Mouse (Mus musculus) forebrain, embryonic 12.5 days (tissue): Measurements from ENCODE around the gene Ppp1r15b. TPM values are rescaled to one million over a fixed set of nuclear protein-coding genes. Genes with fewer than 3 reads are reported as not detected.

Source experiments
- ATAC-seq: fragments of 200-750 bp; cut with Nextera tagmentation; 2 replicates; pipeline ENCODE4 v1.8.0; 2017; ENCODE audit warnings: moderate TSS enrichment; ENCODE audit not compliant: low FRiP score
- H3K27ac ChIP-seq: fragments of 300-500 bp; sonication (generic); 2 replicates; pipeline ENCODE4 v1.5.1; 2016; ENCODE audit warnings: mild to moderate bottlenecking
- H3K27me3 ChIP-seq: fragments of 300-500 bp; sonication (generic); 2 replicates; pipeline ENCODE4 v1.6.1; 2016; ENCODE audit warnings: mild to moderate bottlenecking
- H3K36me3 ChIP-seq: fragments of 300-500 bp; sonication (generic); replicated peaks from 2 replicates; pipeline ENCODE4 v1.6.1; 2016; ENCODE audit warnings: mild to moderate bottlenecking
- H3K4me1 ChIP-seq: fragments of 300-500 bp; sonication (generic); 2 replicates; pipeline ENCODE4 v1.6.1; 2016
- H3K4me2 ChIP-seq: fragments of 300-500 bp; sonication (generic); 2 replicates; pipeline ENCODE4 v1.6.1; 2016; ENCODE audit warnings: mild to moderate bottlenecking, moderate library complexity
- H3K4me3 ChIP-seq: fragments of 300-500 bp; sonication (generic); replicated peaks from 2 replicates; pipeline ENCODE4 v1.5.1; 2016; ENCODE audit warnings: mild to moderate bottlenecking
- H3K9ac ChIP-seq: fragments of 300-500 bp; sonication (generic); 2 replicates; pipeline ENCODE4 v1.6.1; 2016; ENCODE audit warnings: mild to moderate bottlenecking
- H3K9me3 ChIP-seq: fragments of 300-500 bp; sonication (generic); 2 replicates; pipeline ENCODE4 v1.6.1; 2016
- WGBS: fragments of 180-500 bp; shearing (Covaris S2); methylation state at CpG from one replicate; pipeline ENCODE4 v1.1.7; 2016; 5-methylcytosine and 5-hydroxymethylcytosine counted together
- polyA plus RNA-seq: library from polyadenylated mRNA; unstranded; fragments of >200 nt; fragmentation: Nextera tagmentation; extraction: Ambion mirVana; gene quantifications from 2 replicates; pipeline ENCODE4 v1.2.1, GENCODE M21; 2016

The Ppp1r15b gene
- polyA plus RNA-seq, 1 experiment from 2014 or later = 58.3 TPM

DNA sequence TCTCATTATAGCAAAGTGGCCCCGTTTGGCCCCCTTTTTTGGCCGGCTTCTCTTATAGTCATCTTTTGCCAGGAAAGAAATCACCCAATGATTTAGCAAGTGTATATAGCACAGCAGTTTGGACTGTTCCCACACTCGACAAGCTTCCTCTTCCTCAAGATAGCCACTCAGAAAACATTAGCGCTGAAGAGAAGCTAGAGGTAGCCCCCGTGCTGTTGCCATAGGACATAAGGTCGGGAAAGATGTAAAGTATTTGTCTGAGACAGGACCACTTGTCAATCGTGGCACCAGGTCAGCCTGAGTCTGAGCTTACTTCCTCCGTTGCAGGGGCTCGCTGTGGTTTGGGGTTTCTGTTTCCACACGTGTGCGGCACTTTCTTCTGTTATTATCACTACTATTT, 34.2 kb downstream of the Ppp1r15b start:
- H3K9ac ChIP-seq = no peak overlapping the region
- no peaks in the 10 kb centered on the region for H3K9me3 ChIP-seq
- H3K4me3 ChIP-seq = no peak overlapping the region
- no peak for ATAC-seq
- H3K4me1 ChIP-seq = peaks cover 26% of the 10 kb centered on the region
- H3K4me2 ChIP-seq = peak overlapping the region; percentile 96
- H3K27ac ChIP-seq = no peak overlapping the region
- WGBS = 39% methylated on average over 11 of the region's 11 CpGs
- H3K36me3 ChIP-seq = no peaks in the 10 kb centered on the region
- H3K27me3 ChIP-seq = peaks cover 81% of the 10 kb centered on the region

- H3K27ac ChIP-seq = no peak overlapping the region
These were observed 37.5 kb downstream of the Ppp1r15b start for GRCm38 (mm10) chr1:133168318-133169060.

GRCm38 (mm10) chr1:133170196-133170595, 39.3 kb downstream of the Ppp1r15b start:
- Histone ChIP-seq H3K27me3 (peaks cover 50% of the 10 kb centered on the region), H3K4me3 (no peak overlapping the region), H3K9me3 (no peaks in the 10 kb centered on the region), H3K4me2 (no peak overlapping the region), H3K4me1 (peaks cover 8% of the 10 kb centered on the region), H3K9ac (no peak overlapping the region), H3K36me3 (no peaks in the 10 kb centered on the region), H3K27ac (no peak overlapping the region)
- 75% methylated on average over 8 of the region's 8 CpGs for WGBS
- no peak for ATAC-seq

More at GRCm38 (mm10) chr1:133168318-133169060, 37.5 kb downstream of the Ppp1r15b start:
- Histone ChIP-seq H3K4me1 (peaks cover 24% of the 10 kb centered on the region), H3K4me2 (peak overlapping the region; percentile 6), H3K36me3 (no peaks in the 10 kb centered on the region), H3K4me3 (no peak overlapping the region), H3K9me3 (no peaks in the 10 kb centered on the region), H3K27me3 (peaks cover 67% of the 10 kb centered on the region), H3K9ac (no peak overlapping the region)
- no peak for ATAC-seq
- WGBS = 46% methylated on average over 19 of the region's 19 CpGs

DNA sequence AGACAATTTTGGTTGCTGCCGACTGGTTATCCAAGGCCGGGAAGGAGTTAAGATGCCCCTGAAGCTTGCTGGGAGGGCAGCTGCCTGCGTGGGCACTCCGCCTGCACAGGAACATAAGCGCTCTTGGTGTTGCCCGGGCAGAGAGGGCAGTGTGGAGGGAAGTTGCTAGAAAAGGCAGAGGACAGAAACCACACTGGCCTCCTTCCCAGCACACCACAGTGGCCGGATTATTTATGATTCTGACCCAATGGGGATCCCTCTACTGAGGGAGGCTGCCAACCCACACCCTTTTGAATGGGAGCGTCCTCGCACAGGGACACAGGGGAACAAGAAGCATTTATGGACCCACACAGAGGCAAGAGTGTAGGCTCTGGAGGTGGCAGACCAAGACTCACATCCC, 40.4 kb downstream of the Ppp1r15b start:
- no peak overlapping the region for H3K4me3 ChIP-seq
- H3K27me3 ChIP-seq = peaks cover 48% of the 10 kb centered on the region
- no peak for ATAC-seq
- no peaks in the 10 kb centered on the region for H3K36me3 ChIP-seq
- H3K4me1 ChIP-seq = peaks cover 8% of the 10 kb centered on the region
- no peak overlapping the region for H3K4me2 ChIP-seq
- H3K9ac ChIP-seq = no peak overlapping the region
- no peak overlapping the region for H3K27ac ChIP-seq
- no peaks in the 10 kb centered on the region for H3K9me3 ChIP-seq
- 87% methylated on average over 9 of the region's 9 CpGs for WGBS

GRCm38 (mm10) chr1:133175150-133175549, 44.2 kb downstream of the Ppp1r15b start:
- Histone ChIP-seq H3K9ac (no peak overlapping the region), H3K4me2 (no peak overlapping the region), H3K27me3 (peaks cover 41% of the 10 kb centered on the region), H3K27ac (no peak overlapping the region), H3K4me3 (no peak overlapping the region), H3K36me3 (no peaks in the 10 kb centered on the region), H3K4me1 (no peaks in the 10 kb centered on the region; the same call in 1 of the 2 replicates), H3K9me3 (no peaks in the 10 kb centered on the region)
- 77% methylated on average over 6 of the region's 6 CpGs for WGBS
- no peak for ATAC-seq

DNA sequence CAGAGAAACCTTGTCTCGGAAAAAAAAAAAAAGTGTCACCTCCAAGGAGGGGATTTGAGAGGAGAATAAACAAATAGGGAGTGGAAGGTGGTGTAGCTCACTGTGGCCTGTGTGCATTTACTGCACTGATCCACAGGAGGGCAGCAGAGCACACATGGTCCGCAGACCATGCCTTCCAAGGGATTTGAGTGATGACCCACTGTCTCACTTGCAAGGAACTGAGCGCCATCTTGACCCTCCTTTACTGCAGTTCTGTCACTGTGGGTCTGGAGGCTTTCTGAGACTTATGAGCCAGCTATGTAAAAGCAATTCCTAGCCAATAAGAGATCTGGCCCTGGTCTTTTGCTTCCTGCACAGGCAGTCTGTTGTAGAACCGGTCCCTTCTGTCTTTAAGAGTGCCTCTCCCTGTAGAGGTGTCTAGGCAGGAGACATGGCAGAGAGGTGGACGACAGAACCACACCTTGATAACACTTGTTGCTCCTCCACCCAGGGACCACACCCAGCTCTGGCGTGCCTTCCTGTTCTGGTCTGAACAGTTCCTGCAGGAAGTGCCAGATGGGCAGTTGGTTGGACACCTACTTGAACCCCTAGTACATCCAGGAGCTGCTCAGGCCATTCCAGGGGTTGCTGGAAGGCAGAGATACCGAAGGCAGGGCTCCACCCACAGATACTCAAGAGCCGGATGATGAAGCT, 46.7 kb downstream of the Ppp1r15b start:
- WGBS = 52% methylated on average over 8 of the region's 8 CpGs
- no peak overlapping the region for H3K27ac ChIP-seq
- peaks cover 13% of the 10 kb centered on the region for H3K4me1 ChIP-seq
- ATAC-seq = no peak
- H3K9me3 ChIP-seq = no peaks in the 10 kb centered on the region
- H3K4me2 ChIP-seq = no peak overlapping the region
- no peaks in the 10 kb centered on the region for H3K36me3 ChIP-seq
- no peak overlapping the region for H3K9ac ChIP-seq
- H3K4me3 ChIP-seq = no peak overlapping the region
- peaks cover 24% of the 10 kb centered on the region for H3K27me3 ChIP-seq

DNA sequence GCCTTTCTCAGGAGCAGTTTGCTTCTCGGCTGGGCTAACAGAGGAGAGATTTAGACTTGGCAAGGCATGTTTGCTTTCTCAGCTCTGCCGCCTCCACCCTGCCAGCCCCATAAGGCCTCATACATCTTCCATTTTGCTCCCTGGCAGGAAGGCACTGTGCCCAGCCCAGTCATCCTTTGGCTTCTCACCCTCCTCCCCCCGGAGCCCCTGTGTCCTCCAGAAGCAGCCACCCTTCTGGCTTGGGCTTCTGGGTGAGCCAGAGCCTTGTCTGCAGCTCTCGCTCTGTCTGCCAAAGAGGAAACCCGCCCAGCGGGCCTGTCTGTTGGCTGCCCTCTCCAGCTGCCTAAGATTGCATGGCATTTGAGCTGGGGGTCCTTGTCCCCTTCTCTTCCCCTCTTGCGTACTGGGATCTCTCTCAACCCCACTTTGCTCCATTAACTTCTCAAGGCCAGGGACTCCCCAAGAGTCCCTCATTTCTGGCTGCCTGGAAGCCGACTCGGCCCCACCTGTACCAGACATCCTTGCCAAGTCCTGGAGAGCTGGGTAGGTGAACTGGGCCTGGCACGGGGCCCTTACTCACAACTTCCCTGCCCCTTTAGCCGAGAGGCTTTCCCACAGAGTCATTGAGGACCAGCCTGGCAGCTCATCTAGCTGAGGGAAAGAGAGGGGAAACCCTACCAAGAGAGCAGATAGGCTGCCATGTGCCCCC, 47.9 kb downstream of the Ppp1r15b start:
- Histone ChIP-seq H3K27ac (no peak overlapping the region), H3K9ac (no peak overlapping the region), H3K4me1 (peaks cover 22% of the 10 kb centered on the region), H3K4me3 (no peak overlapping the region), H3K9me3 (no peaks in the 10 kb centered on the region), H3K36me3 (no peaks in the 10 kb centered on the region), H3K4me2 (no peak overlapping the region), H3K27me3 (peaks cover 24% of the 10 kb centered on the region)
- no peak for ATAC-seq
- 83% methylated on average over 11 of the region's 11 CpGs for WGBS

DNA sequence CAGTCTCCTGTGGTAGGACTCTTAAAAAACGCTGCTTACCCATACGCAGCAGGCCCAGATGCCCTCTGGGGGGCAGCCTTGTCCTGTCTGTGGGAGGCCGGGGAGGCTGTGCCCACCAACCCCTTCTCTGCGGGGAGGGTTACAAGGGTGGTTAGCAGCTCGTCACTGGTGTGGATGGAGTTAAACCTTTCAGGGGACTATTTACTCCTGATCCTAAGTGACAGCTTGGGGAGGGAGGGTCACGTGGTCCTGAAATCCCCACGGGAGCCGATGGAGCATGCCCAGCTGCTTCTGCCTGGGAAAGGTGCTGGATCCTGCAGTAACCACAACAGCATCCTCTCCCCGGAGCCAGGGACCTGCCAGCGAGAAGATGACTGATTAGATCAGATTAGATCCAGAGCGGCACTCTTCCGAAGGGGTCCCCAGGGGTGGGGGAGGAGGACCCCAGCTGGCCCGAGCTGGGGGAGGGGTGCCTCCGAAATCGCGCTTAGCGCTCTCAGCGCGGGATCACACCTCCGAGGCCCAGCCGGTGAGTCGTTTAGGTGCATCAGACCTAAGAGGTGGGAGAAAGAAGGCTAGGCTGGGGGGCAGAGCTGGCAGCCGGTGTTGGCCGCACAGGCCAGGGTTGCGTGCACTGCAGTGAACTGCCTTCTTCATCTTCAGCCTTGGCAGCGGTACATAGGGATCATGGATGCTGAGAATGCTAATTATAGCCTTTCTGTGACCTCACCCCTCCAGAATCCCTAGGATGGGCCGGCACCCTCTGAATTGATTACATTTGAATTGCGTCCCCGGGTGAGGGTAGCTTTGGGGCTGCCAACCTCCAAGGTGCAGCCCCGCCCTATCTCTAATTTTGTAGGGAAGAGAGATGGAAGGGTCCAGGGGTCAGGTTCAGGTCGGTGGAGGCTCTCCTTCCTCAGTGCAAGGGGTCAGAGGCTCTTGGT, 50.4 kb downstream of the Ppp1r15b start:
- ATAC-seq = peak; percentile 80
- Histone ChIP-seq H3K9ac (peak overlapping the region; percentile 78), H3K4me2 (peak overlapping the region; percentile 85), H3K27ac (peak overlapping the region; percentile 97), H3K4me1 (peaks cover 39% of the 10 kb centered on the region), H3K36me3 (no peaks in the 10 kb centered on the region), H3K4me3 (peak overlapping the region; percentile 60), H3K9me3 (no peaks in the 10 kb centered on the region), H3K27me3 (peaks cover 22% of the 10 kb centered on the region)
- under 1% methylated on average over 31 of the region's 31 CpGs for WGBS

DNA sequence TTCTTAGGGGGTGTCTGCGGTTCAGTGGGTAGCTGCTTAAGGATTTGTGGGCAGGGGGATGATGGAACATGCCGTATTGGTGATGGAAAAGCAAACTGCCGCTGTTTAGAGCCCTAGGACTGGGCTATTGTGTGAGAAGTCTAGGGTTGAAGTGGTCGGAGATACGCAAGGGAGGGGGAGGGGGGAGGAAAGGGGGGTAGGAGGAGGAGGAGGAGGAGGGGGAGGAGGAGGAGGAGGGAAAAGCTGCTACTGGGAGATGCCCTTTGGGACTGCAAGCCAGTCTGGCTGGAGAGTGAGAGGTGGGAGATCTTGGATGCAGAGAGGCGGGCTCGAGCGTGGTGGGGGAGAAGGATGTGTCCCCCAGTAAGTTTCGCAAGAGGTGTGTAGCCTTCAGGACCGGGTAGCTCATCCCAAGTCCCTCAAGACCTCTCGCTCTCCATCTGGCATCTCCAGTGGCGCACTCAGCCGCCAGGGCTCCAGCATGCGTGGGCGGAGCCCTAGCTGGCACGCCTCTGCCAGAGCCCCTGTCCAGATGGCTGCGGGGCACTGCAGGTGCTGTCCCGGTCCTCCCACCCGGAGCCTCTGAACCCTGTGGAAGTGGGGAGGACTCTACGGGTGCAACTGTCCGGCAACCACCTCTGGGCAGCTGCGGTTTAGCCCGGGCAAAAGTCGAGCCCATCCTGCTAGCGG, 51.2 kb downstream of the Ppp1r15b start:
- Histone ChIP-seq H3K4me1 (peaks cover 47% of the 10 kb centered on the region), H3K4me3 (peak overlapping the region; percentile 60), H3K27me3 (peaks cover 21% of the 10 kb centered on the region), H3K4me2 (peak overlapping the region; percentile 85), H3K27ac (peak overlapping the region; percentile 97), H3K9me3 (no peaks in the 10 kb centered on the region), H3K9ac (peak overlapping the region; percentile 78), H3K36me3 (no peaks in the 10 kb centered on the region)
- 0% methylated on average over 24 of the region's 25 CpGs for WGBS
- peak; percentile 57 for ATAC-seq

DNA sequence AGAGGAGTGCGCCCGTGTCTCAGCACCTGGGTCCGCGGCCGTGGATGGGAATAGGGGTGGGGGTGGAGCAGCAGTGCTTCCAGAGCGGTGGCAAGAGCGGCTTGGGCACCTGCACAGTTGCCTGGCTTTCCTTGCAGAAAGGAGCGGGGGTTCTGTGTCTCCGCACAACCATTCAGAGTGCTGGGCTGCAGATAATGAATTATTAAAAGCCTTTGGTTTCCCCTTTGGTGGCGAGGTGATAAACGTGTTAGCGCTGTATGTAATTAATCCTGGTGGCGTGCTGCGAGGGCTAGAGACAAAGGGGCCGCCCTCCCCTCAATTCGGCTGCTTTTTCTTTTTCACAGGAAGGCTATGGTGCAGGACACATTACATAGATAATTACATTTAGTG, 51.8 kb downstream of the Ppp1r15b start:
- Histone ChIP-seq H3K9me3 (no peaks in the 10 kb centered on the region), H3K27ac (peak overlapping the region; percentile 97), H3K4me1 (peaks cover 53% of the 10 kb centered on the region), H3K9ac (peak overlapping the region; percentile 78), H3K4me3 (peak overlapping the region; percentile 60), H3K36me3 (no peaks in the 10 kb centered on the region), H3K27me3 (peaks cover 21% of the 10 kb centered on the region), H3K4me2 (peak overlapping the region; percentile 85)
- under 1% methylated on average over 16 of the region's 16 CpGs for WGBS
- peak; percentile 71 for ATAC-seq
